Mouse (Mus musculus): ENCODE measurements around the gene Rrbp1. TPM values are rescaled to one million over a fixed set of nuclear protein-coding genes. Genes with fewer than 3 reads are reported as not detected.

The Rrbp1 gene
- 19.8 and 20.8 TPM in 2 replicates for polyA plus RNA-seq (2015; fragmentation: Nextera tagmentation; extraction: Ambion mirVana)

DNA sequence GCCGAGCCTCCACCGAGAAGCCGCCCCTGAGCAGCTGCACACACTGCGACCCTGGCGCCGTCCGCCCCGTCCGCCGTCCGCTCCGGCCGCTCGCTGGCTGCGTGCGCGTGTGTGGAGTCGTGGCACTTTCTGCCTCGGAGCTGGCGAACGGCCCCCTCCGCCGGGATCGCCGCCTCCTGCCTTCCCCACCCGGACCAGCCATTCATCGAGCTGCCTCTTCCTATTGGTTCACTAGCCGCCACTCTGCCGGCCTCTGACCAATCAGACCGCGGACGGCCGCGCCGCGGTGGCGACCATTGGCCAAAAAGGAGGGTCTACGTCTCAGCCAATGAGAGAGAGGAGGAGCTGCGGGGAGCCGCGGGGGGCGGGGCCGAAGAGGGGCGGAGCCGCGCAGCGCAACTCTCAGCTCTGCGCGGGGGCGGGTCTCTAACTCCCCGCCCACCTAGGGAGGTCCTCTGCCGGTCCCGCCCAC is at the start of gene Rrbp1:
Rrbp1 (minus strand) TSS at position 184 of the 472 bp plus-strand sequence.
- peak; percentile 99 for ATAC-seq
- peak within 1 kb of the TSS; percentile 71 for H3K4me2 ChIP-seq (ENCODE audit: low read length)
- H3K9ac ChIP-seq (replicated peaks; ENCODE audit: low read depth, low read length), result peak within 1 kb of the TSS; percentile 76
- H3K9me3 ChIP-seq (ENCODE audit: control insufficient read depth, low read length), result no peaks in the 10 kb centered on the region
- H3K4me1 ChIP-seq (replicated peaks; ENCODE audit: control insufficient read depth, insufficient read depth, low read length), result peaks cover 11% of the 10 kb centered on the region
- H3K27ac ChIP-seq (ENCODE audit: low read length), result peak within 1 kb of the TSS; percentile 80
- under 1% methylated on average over 47 of the region's 53 CpGs for WGBS
- no peaks in the 10 kb centered on the region for H3K36me3 ChIP-seq (ENCODE audit: control insufficient read depth, insufficient read depth)
- H3K27me3 ChIP-seq (replicated peaks; ENCODE audit: control insufficient read depth, insufficient read depth, low read length), result no peaks in the 10 kb centered on the region; the same call in 1 of the 2 replicates
- peak within 1 kb of the TSS; percentile 91 for H3K4me3 ChIP-seq (replicated peaks; ENCODE audit: low read length)

GRCm38 (mm10) chr2:144057735-144058134 is 46.7 kb upstream of the Rrbp1 start:
- Histone ChIP-seq H3K4me1 (replicated peaks; ENCODE audit: control insufficient read depth, insufficient read depth, low read length) (no peaks in the 10 kb centered on the region), H3K36me3 (ENCODE audit: control insufficient read depth, insufficient read depth) (no peaks in the 10 kb centered on the region), H3K27ac (ENCODE audit: low read length) (no peak overlapping the region), H3K4me2 (ENCODE audit: low read length) (no peak overlapping the region), H3K9ac (replicated peaks; ENCODE audit: low read depth, low read length) (no peak overlapping the region), H3K4me3 (replicated peaks; ENCODE audit: low read length) (no peak overlapping the region), H3K27me3 (replicated peaks; ENCODE audit: control insufficient read depth, insufficient read depth, low read length) (no peaks in the 10 kb centered on the region), H3K9me3 (ENCODE audit: control insufficient read depth, low read length) (no peaks in the 10 kb centered on the region)
- 62% methylated on average over 2 of the region's 2 CpGs for WGBS
- no peak for ATAC-seq

DNA sequence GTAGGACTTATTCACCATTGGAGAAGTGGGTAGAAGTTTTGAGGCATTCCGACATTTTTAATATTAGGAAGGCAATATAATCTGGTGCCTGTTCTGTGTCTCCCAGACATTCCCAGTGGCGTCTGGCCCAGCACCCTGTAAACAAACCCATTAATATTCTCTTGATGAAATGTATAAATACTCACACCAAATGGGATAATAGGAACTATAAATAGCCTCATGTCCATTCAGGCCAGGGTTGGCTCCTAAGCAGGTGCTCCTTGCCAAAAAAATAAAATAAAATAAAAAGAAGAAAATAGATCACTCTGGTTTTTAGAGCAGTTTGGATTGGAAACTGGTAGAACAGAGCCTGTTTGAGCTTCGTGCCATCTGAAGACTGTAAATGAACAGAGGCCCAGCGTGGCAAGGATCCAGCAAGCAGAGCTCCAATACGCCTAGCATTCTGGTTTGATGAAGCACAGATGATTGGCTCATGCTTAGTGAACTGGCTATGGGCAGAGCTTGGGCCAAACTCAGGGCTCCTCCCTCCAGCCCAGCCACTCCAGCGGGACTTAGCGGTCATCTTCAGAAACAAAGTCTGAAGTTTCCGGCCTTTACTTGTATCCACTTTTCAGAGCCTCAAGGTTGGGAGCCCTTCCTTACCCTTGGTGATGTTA is 41.5 kb upstream of the Rrbp1 start:
- WGBS, result 66% methylated on average over 8 of the region's 8 CpGs
- Histone ChIP-seq H3K4me1 (replicated peaks; ENCODE audit: control insufficient read depth, insufficient read depth, low read length) (no peaks in the 10 kb centered on the region), H3K9me3 (ENCODE audit: control insufficient read depth, low read length) (no peaks in the 10 kb centered on the region), H3K4me2 (ENCODE audit: low read length) (no peak overlapping the region), H3K27ac (ENCODE audit: low read length) (no peak overlapping the region), H3K9ac (replicated peaks; ENCODE audit: low read depth, low read length) (no peak overlapping the region), H3K36me3 (ENCODE audit: control insufficient read depth, insufficient read depth) (no peaks in the 10 kb centered on the region), H3K27me3 (replicated peaks; ENCODE audit: control insufficient read depth, insufficient read depth, low read length) (no peaks in the 10 kb centered on the region), H3K4me3 (replicated peaks; ENCODE audit: low read length) (no peak overlapping the region)
- peak; percentile 92 for ATAC-seq

DNA sequence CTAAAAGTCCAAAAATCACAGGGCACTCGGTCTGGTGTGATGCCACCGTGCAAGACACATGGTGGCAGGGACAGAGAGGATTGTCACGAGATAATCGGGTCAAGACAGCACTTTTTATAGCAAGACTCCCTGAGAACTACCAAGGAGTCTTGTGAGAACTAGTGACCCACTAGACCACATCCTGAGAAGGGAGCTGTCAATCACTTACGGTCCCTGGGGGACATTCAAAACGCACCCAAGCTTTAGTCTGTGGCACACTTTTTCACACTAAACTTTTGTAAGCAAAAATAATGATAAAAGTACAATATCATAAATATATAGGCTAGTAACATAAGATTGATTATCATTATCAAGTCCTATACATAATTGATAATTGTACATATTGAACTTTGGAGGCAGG is 39.8 kb upstream of the Rrbp1 start:
- Histone ChIP-seq H3K9ac (replicated peaks; ENCODE audit: low read depth, low read length) (no peak overlapping the region), H3K9me3 (ENCODE audit: control insufficient read depth, low read length) (no peaks in the 10 kb centered on the region), H3K27ac (ENCODE audit: low read length) (no peak overlapping the region), H3K27me3 (replicated peaks; ENCODE audit: control insufficient read depth, insufficient read depth, low read length) (no peaks in the 10 kb centered on the region), H3K36me3 (ENCODE audit: control insufficient read depth, insufficient read depth) (no peaks in the 10 kb centered on the region), H3K4me3 (replicated peaks; ENCODE audit: low read length) (no peak overlapping the region), H3K4me2 (ENCODE audit: low read length) (no peak overlapping the region), H3K4me1 (replicated peaks; ENCODE audit: control insufficient read depth, insufficient read depth, low read length) (no peaks in the 10 kb centered on the region)
- 91% methylated on average over 6 of the region's 6 CpGs for WGBS
- no peak for ATAC-seq

- no peaks in the 10 kb centered on the region for H3K27me3 ChIP-seq (replicated peaks; ENCODE audit: control insufficient read depth, insufficient read depth, low read length)
- ATAC-seq, result no peak
- H3K4me1 ChIP-seq (replicated peaks; ENCODE audit: control insufficient read depth, insufficient read depth, low read length), result no peaks in the 10 kb centered on the region
- 80% methylated on average over 8 of the region's 8 CpGs for WGBS
- no peak overlapping the region for H3K4me2 ChIP-seq (ENCODE audit: low read length)
- no peak overlapping the region for H3K9ac ChIP-seq (replicated peaks; ENCODE audit: low read depth, low read length)
- no peak overlapping the region for H3K27ac ChIP-seq (ENCODE audit: low read length)
- no peaks in the 10 kb centered on the region for H3K9me3 ChIP-seq (ENCODE audit: control insufficient read depth, low read length)
- no peak overlapping the region for H3K4me3 ChIP-seq (replicated peaks; ENCODE audit: low read length)
- no peaks in the 10 kb centered on the region for H3K36me3 ChIP-seq (ENCODE audit: control insufficient read depth, insufficient read depth)
Observed at GRCm38 (mm10) chr2:144050146-144050680, 39.1 kb upstream of the Rrbp1 start.

DNA sequence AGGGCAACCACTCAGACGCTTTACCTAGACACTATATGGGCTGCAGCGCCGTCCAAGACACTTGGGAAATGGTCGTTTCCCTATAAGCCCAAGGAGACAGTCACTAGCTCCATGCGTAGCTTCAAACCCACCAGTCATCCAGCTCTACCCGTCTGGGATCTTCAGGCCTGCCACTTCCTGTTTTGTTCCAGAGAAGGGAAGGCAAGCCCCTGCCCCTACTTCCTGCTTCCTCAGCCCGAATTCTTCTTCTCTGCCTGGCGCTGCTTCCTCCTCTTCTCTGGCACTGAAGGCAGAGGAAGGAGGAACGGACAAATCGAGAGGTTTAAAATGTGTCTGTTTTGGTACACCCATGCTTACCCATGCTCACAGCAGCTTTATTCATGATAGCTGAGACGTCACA is 35.9 kb upstream of the Rrbp1 start:
- Histone ChIP-seq H3K4me1 (replicated peaks; ENCODE audit: control insufficient read depth, insufficient read depth, low read length) (no peaks in the 10 kb centered on the region), H3K9ac (replicated peaks; ENCODE audit: low read depth, low read length) (no peak overlapping the region), H3K4me3 (replicated peaks; ENCODE audit: low read length) (no peak overlapping the region), H3K27ac (ENCODE audit: low read length) (no peak overlapping the region), H3K27me3 (replicated peaks; ENCODE audit: control insufficient read depth, insufficient read depth, low read length) (no peaks in the 10 kb centered on the region), H3K36me3 (ENCODE audit: control insufficient read depth, insufficient read depth) (no peaks in the 10 kb centered on the region), H3K4me2 (ENCODE audit: low read length) (no peak overlapping the region), H3K9me3 (ENCODE audit: control insufficient read depth, low read length) (peaks cover 12% of the 10 kb centered on the region)
- 84% methylated on average over 11 of the region's 11 CpGs for WGBS
- ATAC-seq, result no peak

DNA sequence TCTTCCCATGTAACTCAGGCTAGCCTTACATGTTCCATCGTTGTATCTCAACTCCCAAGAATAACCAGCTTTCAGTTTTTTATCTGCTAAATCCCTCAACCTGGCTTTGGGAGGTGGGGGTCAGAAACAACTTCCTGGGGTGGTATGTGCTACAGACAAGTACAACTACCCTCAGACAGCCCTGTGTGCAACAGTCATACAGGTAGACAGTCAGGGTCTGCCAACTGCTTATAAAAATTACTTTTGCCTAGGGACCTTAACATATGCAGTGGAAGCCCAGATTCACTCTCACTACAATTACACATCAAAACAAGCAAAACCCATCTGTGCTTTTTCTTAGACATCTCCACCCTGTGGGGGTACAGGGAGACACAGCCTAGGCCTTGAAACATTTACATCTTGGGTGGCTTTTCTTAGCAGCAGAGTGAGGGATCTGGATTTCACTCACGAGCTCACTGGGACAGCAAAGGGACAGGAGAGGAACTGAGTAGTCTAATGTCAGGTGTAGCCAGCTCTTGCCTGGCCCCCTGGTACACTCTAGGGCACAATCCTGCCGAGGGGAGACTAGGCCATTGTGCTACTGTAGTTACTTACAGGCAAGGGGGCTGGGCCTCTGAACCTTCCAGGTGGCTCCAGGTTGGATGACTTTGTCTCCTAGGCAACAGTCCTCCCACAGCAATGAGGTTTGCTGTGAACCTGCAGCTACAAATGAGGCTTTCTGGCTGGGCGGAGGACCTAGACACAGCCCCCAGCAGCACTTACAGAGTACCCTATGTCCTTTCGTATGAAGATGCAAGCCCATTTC is 34.9 kb upstream of the Rrbp1 start:
- peaks cover 15% of the 10 kb centered on the region for H3K9me3 ChIP-seq (ENCODE audit: control insufficient read depth, low read length)
- no peak overlapping the region for H3K27ac ChIP-seq (ENCODE audit: low read length)
- H3K27me3 ChIP-seq (replicated peaks; ENCODE audit: control insufficient read depth, insufficient read depth, low read length), result no peaks in the 10 kb centered on the region
- H3K9ac ChIP-seq (replicated peaks; ENCODE audit: low read depth, low read length), result no peak overlapping the region
- no peak overlapping the region for H3K4me2 ChIP-seq (ENCODE audit: low read length)
- no peaks in the 10 kb centered on the region for H3K4me1 ChIP-seq (replicated peaks; ENCODE audit: control insufficient read depth, insufficient read depth, low read length)
- 65% methylated on average over 5 of the region's 5 CpGs for WGBS
- H3K4me3 ChIP-seq (replicated peaks; ENCODE audit: low read length), result no peak overlapping the region
- peak; percentile 40; the same call in 1 of the 2 replicates for ATAC-seq
- no peaks in the 10 kb centered on the region for H3K36me3 ChIP-seq (ENCODE audit: control insufficient read depth, insufficient read depth)

GRCm38 (mm10) chr2:144044726-144045125 is 33.7 kb upstream of the Rrbp1 start:
- Histone ChIP-seq H3K9ac (replicated peaks; ENCODE audit: low read depth, low read length) (no peak overlapping the region), H3K36me3 (ENCODE audit: control insufficient read depth, insufficient read depth) (no peaks in the 10 kb centered on the region), H3K27ac (ENCODE audit: low read length) (no peak overlapping the region), H3K27me3 (replicated peaks; ENCODE audit: control insufficient read depth, insufficient read depth, low read length) (no peaks in the 10 kb centered on the region), H3K4me2 (ENCODE audit: low read length) (no peak overlapping the region), H3K4me3 (replicated peaks; ENCODE audit: low read length) (no peak overlapping the region), H3K9me3 (ENCODE audit: control insufficient read depth, low read length) (peaks cover 15% of the 10 kb centered on the region), H3K4me1 (replicated peaks; ENCODE audit: control insufficient read depth, insufficient read depth, low read length) (no peaks in the 10 kb centered on the region)
- WGBS, result 78% methylated on average over 6 of the region's 6 CpGs
- no peak for ATAC-seq

- 93% methylated on average over 2 of the region's 2 CpGs for WGBS
- Histone ChIP-seq H3K4me1 (replicated peaks; ENCODE audit: control insufficient read depth, insufficient read depth, low read length) (no peaks in the 10 kb centered on the region), H3K9me3 (ENCODE audit: control insufficient read depth, low read length) (no peaks in the 10 kb centered on the region), H3K27ac (ENCODE audit: low read length) (no peak within 1 kb of the TSS), H3K27me3 (replicated peaks; ENCODE audit: control insufficient read depth, insufficient read depth, low read length) (no peaks in the 10 kb centered on the region), H3K4me3 (replicated peaks; ENCODE audit: low read length) (no peak within 1 kb of the TSS), H3K9ac (replicated peaks; ENCODE audit: low read depth, low read length) (no peak within 1 kb of the TSS), H3K4me2 (ENCODE audit: low read length) (no peak within 1 kb of the TSS), H3K36me3 (ENCODE audit: control insufficient read depth, insufficient read depth) (no peaks in the 10 kb centered on the region)
- no peak for ATAC-seq
Observed at GRCm38 (mm10) chr2:144032664-144033063, 21.6 kb upstream of the Rrbp1 start, which contains the start of gene Banf2. TSS of gene Banf2 (plus strand) at chr2:144033059.

All from forebrain, embryonic 16.5 days (tissue).